Mouse (Mus musculus): ENCODE measurements around the gene Nop58. TPM values are rescaled to one million over a fixed set of nuclear protein-coding genes. Genes with fewer than 3 reads are reported as not detected.
"Not testable (repeated sequence)": the region's sequence is repeated elsewhere in the genome, so short reads cannot be mapped to it uniquely, and the experiment has no call there.

The Nop58 gene
- polyA plus RNA-seq (2015; fragmentation: Nextera tagmentation; extraction: Ambion mirVana) = 157 and 158 TPM in 2 replicates

GRCm38 (mm10) chr1:59684819-59685755 lies at the start of gene Nop58:
Nop58 (plus strand) TSS chr1:59684971.
- peaks cover 29% of the 10 kb centered on the region for H3K4me1 ChIP-seq
- WGBS = under 1% methylated on average over 49 of the region's 49 CpGs
- ATAC-seq (ENCODE audit: extremely low read depth, insufficient number of reproducible peaks, low FRiP score, low TSS enrichment) = peak; percentile 94
- peak within 1 kb of the TSS; percentile 94 for H3K27ac ChIP-seq (replicated peaks)
- H3K9ac ChIP-seq = peak within 1 kb of the TSS; percentile 91
- no peaks in the 10 kb centered on the region for H3K9me3 ChIP-seq
- H3K27me3 ChIP-seq (replicated peaks) = peaks cover 16% of the 10 kb centered on the region; the same call in 1 of the 2 replicates
- H3K4me2 ChIP-seq = peak within 1 kb of the TSS; percentile 94
- H3K36me3 ChIP-seq = peaks cover 13% of the 10 kb centered on the region
- peak within 1 kb of the TSS; percentile 91 for H3K4me3 ChIP-seq

- Histone ChIP-seq H3K4me1 (peaks cover 16% of the 10 kb centered on the region), H3K9me3 (no peaks in the 10 kb centered on the region), H3K4me2 (no peak overlapping the region), H3K27ac (replicated peaks) (no peak overlapping the region), H3K4me3 (no peak overlapping the region), H3K9ac (no peak overlapping the region), H3K36me3 (peaks cover 13% of the 10 kb centered on the region), H3K27me3 (replicated peaks) (no peaks in the 10 kb centered on the region)
- no peak for ATAC-seq (ENCODE audit: extremely low read depth, insufficient number of reproducible peaks, low FRiP score, low TSS enrichment)
- WGBS = 59% methylated on average over 1 of the region's 1 CpGs
Measured at GRCm38 (mm10) chr1:59636349-59636748, 48.4 kb upstream of the Nop58 start.

- no peak for ATAC-seq (ENCODE audit: extremely low read depth, insufficient number of reproducible peaks, low FRiP score, low TSS enrichment)
- H3K4me2 ChIP-seq = no peak overlapping the region
- no peak overlapping the region for H3K4me3 ChIP-seq
- no peak overlapping the region for H3K9ac ChIP-seq
- H3K36me3 ChIP-seq = peaks cover 32% of the 10 kb centered on the region
- H3K9me3 ChIP-seq = no peaks in the 10 kb centered on the region
- H3K27me3 ChIP-seq (replicated peaks) = no peaks in the 10 kb centered on the region
- H3K4me1 ChIP-seq = peaks cover 8% of the 10 kb centered on the region
- H3K27ac ChIP-seq (replicated peaks) = no peak overlapping the region
- 81% methylated on average over 3 of the region's 3 CpGs for WGBS
Measured at GRCm38 (mm10) chr1:59638371-59638770, 46.4 kb upstream of the Nop58 start.

- peaks cover 53% of the 10 kb centered on the region for H3K36me3 ChIP-seq
- no peaks in the 10 kb centered on the region for H3K4me1 ChIP-seq
- no peaks in the 10 kb centered on the region for H3K9me3 ChIP-seq
- no peak for ATAC-seq (ENCODE audit: extremely low read depth, insufficient number of reproducible peaks, low FRiP score, low TSS enrichment)
- no peak overlapping the region for H3K9ac ChIP-seq
- H3K27me3 ChIP-seq (replicated peaks) = no peaks in the 10 kb centered on the region
- WGBS = 39% methylated on average over 1 of the region's 1 CpGs
- no peak overlapping the region for H3K4me2 ChIP-seq
- no peak overlapping the region for H3K4me3 ChIP-seq
- H3K27ac ChIP-seq (replicated peaks) = no peak overlapping the region
Measured at GRCm38 (mm10) chr1:59642488-59642887, 42.3 kb upstream of the Nop58 start.

GRCm38 (mm10) chr1:59646502-59646901 lies 38.3 kb upstream of the Nop58 start:
- not testable (repeated sequence) for H3K4me1 ChIP-seq; H3K9ac ChIP-seq; ATAC-seq (ENCODE audit: extremely low read depth, insufficient number of reproducible peaks, low FRiP score, low TSS enrichment); H3K27me3 ChIP-seq (replicated peaks); H3K9me3 ChIP-seq; H3K4me2 ChIP-seq; H3K4me3 ChIP-seq; H3K27ac ChIP-seq (replicated peaks)
- H3K36me3 ChIP-seq = peaks cover 70% of the 10 kb centered on the region
- WGBS = 84% methylated on average over 2 of the region's 2 CpGs

- H3K4me3 ChIP-seq = no peak overlapping the region
- H3K4me2 ChIP-seq = no peak overlapping the region
- H3K27ac ChIP-seq (replicated peaks) = no peak overlapping the region
- H3K9ac ChIP-seq = no peak overlapping the region
- peaks cover 73% of the 10 kb centered on the region for H3K36me3 ChIP-seq
- no peaks in the 10 kb centered on the region for H3K27me3 ChIP-seq (replicated peaks)
- WGBS = 77% methylated on average over 3 of the region's 3 CpGs
- H3K9me3 ChIP-seq = no peaks in the 10 kb centered on the region
- H3K4me1 ChIP-seq = no peaks in the 10 kb centered on the region
- no peak for ATAC-seq (ENCODE audit: extremely low read depth, insufficient number of reproducible peaks, low FRiP score, low TSS enrichment)
Measured at GRCm38 (mm10) chr1:59651201-59651819, 33.5 kb upstream of the Nop58 start.

GRCm38 (mm10) chr1:59653243-59653911 lies 31.4 kb upstream of the Nop58 start:
- Histone ChIP-seq H3K4me3 (no peak overlapping the region), H3K27me3 (replicated peaks) (no peaks in the 10 kb centered on the region), H3K4me2 (no peak overlapping the region), H3K9ac (no peak overlapping the region), H3K36me3 (peaks cover 52% of the 10 kb centered on the region), H3K4me1 (no peaks in the 10 kb centered on the region), H3K27ac (replicated peaks) (no peak overlapping the region), H3K9me3 (no peaks in the 10 kb centered on the region)
- no peak for ATAC-seq (ENCODE audit: extremely low read depth, insufficient number of reproducible peaks, low FRiP score, low TSS enrichment)
- 92% methylated on average over 3 of the region's 3 CpGs for WGBS

GRCm38 (mm10) chr1:59656244-59657171 lies 28.3 kb upstream of the Nop58 start:
- peaks cover 34% of the 10 kb centered on the region for H3K36me3 ChIP-seq
- no peak overlapping the region for H3K27ac ChIP-seq (replicated peaks)
- no peaks in the 10 kb centered on the region for H3K9me3 ChIP-seq
- H3K27me3 ChIP-seq (replicated peaks) = no peaks in the 10 kb centered on the region
- no peak for ATAC-seq (ENCODE audit: extremely low read depth, insufficient number of reproducible peaks, low FRiP score, low TSS enrichment)
- no peak overlapping the region for H3K4me2 ChIP-seq
- H3K4me3 ChIP-seq = no peak overlapping the region
- no peak overlapping the region for H3K9ac ChIP-seq
- 80% methylated on average over 7 of the region's 7 CpGs for WGBS
- no peaks in the 10 kb centered on the region for H3K4me1 ChIP-seq

- no peak overlapping the region for H3K27ac ChIP-seq (replicated peaks)
- H3K4me3 ChIP-seq = no peak overlapping the region
- peaks cover 12% of the 10 kb centered on the region for H3K4me1 ChIP-seq
- no peak overlapping the region for H3K9ac ChIP-seq
- no peaks in the 10 kb centered on the region for H3K9me3 ChIP-seq
- no peak overlapping the region for H3K4me2 ChIP-seq
- no peaks in the 10 kb centered on the region for H3K27me3 ChIP-seq (replicated peaks)
- WGBS = 74% methylated on average over 3 of the region's 3 CpGs
- no peak for ATAC-seq (ENCODE audit: extremely low read depth, insufficient number of reproducible peaks, low FRiP score, low TSS enrichment)
- peaks cover 7% of the 10 kb centered on the region for H3K36me3 ChIP-seq
Measured at GRCm38 (mm10) chr1:59663456-59664135, 21.2 kb upstream of the Nop58 start.

- no peak overlapping the region for H3K9ac ChIP-seq
- peak overlapping the region; percentile 90 for H3K4me3 ChIP-seq
- no peak overlapping the region for H3K27ac ChIP-seq (replicated peaks)
- peaks cover 6% of the 10 kb centered on the region for H3K36me3 ChIP-seq
- H3K4me2 ChIP-seq = peak overlapping the region; percentile 81
- H3K4me1 ChIP-seq = peaks cover 24% of the 10 kb centered on the region
- no peaks in the 10 kb centered on the region for H3K27me3 ChIP-seq (replicated peaks)
- 75% methylated on average over 2 of the region's 2 CpGs for WGBS
- H3K9me3 ChIP-seq = no peaks in the 10 kb centered on the region
- no peak for ATAC-seq (ENCODE audit: extremely low read depth, insufficient number of reproducible peaks, low FRiP score, low TSS enrichment)
Measured at GRCm38 (mm10) chr1:59668871-59669270, 15.9 kb upstream of the Nop58 start.
